Mouse (Mus musculus) forebrain, postnatal 0 days (tissue): ENCODE measurements at regions not wholly inside any gene's neighbourhood (a gene's known extent, or its start where the extent isn't known, plus 50 kb on each side); places are given as distances from the start of the nearest gene placed in this dataset.

ENCODE experiments used
- ATAC-seq: fragments of 200-750 bp; cut with Nextera tagmentation; 2 replicates; pipeline ENCODE4 v1.8.0; 2017; ENCODE audit warnings: mild to moderate bottlenecking, moderate library complexity
- DNase-seq: peaks from one replicate; pipeline ENCODE4 v3.0.0-alpha.2; 2015
- H3K27ac ChIP-seq: fragments of 300-500 bp; sonication (generic); 2 replicates; pipeline ENCODE4 v1.5.1; 2014; ENCODE audit warnings: low read depth, mild to moderate bottlenecking, antibody characterized with exemption, low read length, moderate library complexity, mixed read lengths
- H3K27me3 ChIP-seq: fragments of 300-500 bp; sonication (generic); 2 replicates; pipeline ENCODE4 v1.6.1; 2014; ENCODE audit warnings: mild to moderate bottlenecking, low read length, mixed read lengths; ENCODE audit not compliant: insufficient read depth
- H3K36me3 ChIP-seq: fragments of 300-500 bp; sonication (generic); 2 replicates; pipeline ENCODE4 v1.6.1; 2014; ENCODE audit warnings: mild to moderate bottlenecking, moderate library complexity; ENCODE audit not compliant: insufficient read depth
- H3K4me1 ChIP-seq: fragments of 300-500 bp; sonication (generic); 2 replicates; pipeline ENCODE4 v1.6.1; 2014; ENCODE audit warnings: antibody characterized with exemption; ENCODE audit not compliant: insufficient read depth
- H3K4me2 ChIP-seq: fragments of 300-500 bp; sonication (generic); 2 replicates; pipeline ENCODE4 v1.6.1; 2014; ENCODE audit warnings: low read depth, mild to moderate bottlenecking, moderate library complexity
- H3K4me3 ChIP-seq: fragments of 300-500 bp; sonication (generic); 2 replicates; pipeline ENCODE4 v1.5.1; 2014; ENCODE audit warnings: low read depth, low read length, mixed read lengths
- H3K9ac ChIP-seq: fragments of 300-500 bp; sonication (generic); 2 replicates; pipeline ENCODE4 v1.6.1; 2014; ENCODE audit warnings: mild to moderate bottlenecking
- H3K9me3 ChIP-seq: fragments of 300-500 bp; sonication (generic); 2 replicates; pipeline ENCODE4 v1.6.1; 2016; ENCODE audit warnings: low read length
- CTCF ChIP-seq: sonication (generic); IDR thresholded peaks from 2 replicates; pipeline ENCODE4 v1.5.1; 2016; ENCODE audit warnings: antibody characterized with exemption, control low read depth, low read depth
- WGBS: fragments of 180-500 bp; shearing (Covaris S2); extraction: QIAGEN DNeasy Blood & Tissue Kit; methylation state at CpG from one replicate; pipeline ENCODE4 v1.1.7; 2014; 5-methylcytosine and 5-hydroxymethylcytosine counted together
- microRNA-seq, 2 experiments: library from miRNA; unstranded; fragments of <30 nt; microRNA quantifications; one replicate each; pipeline ENCODE4; 2016

- DNase-seq (no peak), ATAC-seq (no peak)
- Histone ChIP-seq H3K9me3 (no peaks in the 10 kb centered on the region), H3K4me2 (no peak overlapping the region), H3K27ac (no peak overlapping the region), H3K36me3 (no peaks in the 10 kb centered on the region), H3K9ac (no peak overlapping the region), H3K27me3 (no peaks in the 10 kb centered on the region), H3K4me1 (no peaks in the 10 kb centered on the region), H3K4me3 (no peak overlapping the region)
- 72% methylated on average over 1 of the region's 1 CpGs for WGBS
- TF ChIP-seq CTCF: no peak
Measured at GRCm38 (mm10) chr6:133170548-133170947, 65.8 kb downstream of the Smim10l1 start.

- H3K4me1 ChIP-seq: no peaks in the 10 kb centered on the region
- no peaks in the 10 kb centered on the region for H3K9me3 ChIP-seq
- no peaks in the 10 kb centered on the region for H3K36me3 ChIP-seq
- TF ChIP-seq CTCF: 0 out of 2 replicates have a peak, but pooled peaks have one; percentile 19
- no peaks in the 10 kb centered on the region for H3K27me3 ChIP-seq
- H3K4me2 ChIP-seq: no peak overlapping the region
- ATAC-seq: no peak
- no peak overlapping the region for H3K9ac ChIP-seq
- H3K27ac ChIP-seq: no peak overlapping the region
- no peak overlapping the region for H3K4me3 ChIP-seq
- no peak for DNase-seq
- WGBS: 56% methylated on average over 2 of the region's 2 CpGs
Measured at GRCm38 (mm10) chr6:133171286-133171685, 66.6 kb downstream of the Smim10l1 start.

- no peak overlapping the region for H3K27ac ChIP-seq
- H3K9me3 ChIP-seq: no peaks in the 10 kb centered on the region
- peak; percentile 51; the same call in 1 of the 2 replicates for ATAC-seq
- no peak overlapping the region for H3K9ac ChIP-seq
- 9% methylated on average over 3 of the region's 3 CpGs for WGBS
- H3K27me3 ChIP-seq: no peaks in the 10 kb centered on the region
- H3K4me2 ChIP-seq: no peak overlapping the region
- TF ChIP-seq CTCF: peak; percentile 81
- peak; percentile 60 for DNase-seq
- H3K36me3 ChIP-seq: no peaks in the 10 kb centered on the region
- H3K4me3 ChIP-seq: no peak overlapping the region
- no peaks in the 10 kb centered on the region for H3K4me1 ChIP-seq
Measured at GRCm38 (mm10) chr6:133206173-133206572, 85.8 kb upstream of the 5530400C23Rik start.

Small RNA genes in the stretch of these regions (microRNA-seq; reads per million reads assigned to microRNA genes)
- gene Gm23403 (0 reads per million in 2 experiments), gene Gm25019 (0 reads per million in 2 experiments)
